Mouse (Mus musculus) erythroblast, embryonic 14.5 days (primary cell): ENCODE results near the gene Smox. TPM values are rescaled to one million over a fixed set of nuclear protein-coding genes. Genes with fewer than 3 reads are reported as not detected.

Experiments
- H3K27me3 ChIP-seq: 2 replicates; pipeline ENCODE4 v1.6.1; 2012; ENCODE audit warnings: inconsistent platforms; ENCODE audit not compliant: control insufficient read depth
- H3K36me3 ChIP-seq: 2 replicates; pipeline ENCODE4 v1.6.1; 2012; ENCODE audit warnings: mild to moderate bottlenecking, inconsistent platforms; ENCODE audit not compliant: control insufficient read depth
- H3K4me1 ChIP-seq: 2 replicates; pipeline ENCODE4 v1.6.1; 2012; ENCODE audit warnings: inconsistent platforms; ENCODE audit not compliant: control insufficient read depth
- H3K4me3 ChIP-seq: replicated peaks from 2 replicates; pipeline ENCODE3; 2012; ENCODE audit warnings: moderate library complexity, mild to moderate bottlenecking, inconsistent platforms
- H3K9me3 ChIP-seq: 2 replicates; pipeline ENCODE4 v1.6.1; 2012; ENCODE audit warnings: low read length, inconsistent platforms, mixed read lengths; ENCODE audit not compliant: control insufficient read depth
- GATA1 ChIP-seq: IDR thresholded peaks from 2 replicates; pipeline ENCODE4 v1.6.1; 2012; ENCODE audit warnings: low read length, inconsistent platforms, mixed read lengths
- TAL1 ChIP-seq: IDR thresholded peaks from 3 replicates; pipeline ENCODE4 v1.6.1; 2012; ENCODE audit warnings: low read length, inconsistent platforms, mixed read lengths
- polyA plus RNA-seq: library from polyadenylated mRNA; stranded (reverse); fragments of >175 nt; gene quantifications from 2 replicates; pipeline ENCODE4 v1.2.3, GENCODE M21; 2012

The Smox gene
- polyA plus RNA-seq, 1 experiment, result 191 TPM

- Histone ChIP-seq H3K4me1 (no peaks in the 10 kb centered on the region; the same call in 1 of the 2 replicates), H3K27me3 (peaks cover 53% of the 10 kb centered on the region), H3K9me3 (peaks cover 3% of the 10 kb centered on the region; the same call in 1 of the 2 replicates), H3K4me3 (no peak overlapping the region), H3K36me3 (no peaks in the 10 kb centered on the region)
- TF ChIP-seq GATA1 (no peak), TAL1 (no peak)
Measured at GRCm38 (mm10) chr2:131481733-131482132, 9.6 kb upstream of the Smox start.

GRCm38 (mm10) chr2:131482478-131482877, 8.8 kb upstream of the Smox start:
- no peak for TF ChIP-seq TAL1
- TF ChIP-seq GATA1, result no peak
- Histone ChIP-seq H3K4me3 (no peak overlapping the region), H3K4me1 (no peaks in the 10 kb centered on the region; the same call in 1 of the 2 replicates), H3K27me3 (peaks cover 51% of the 10 kb centered on the region), H3K9me3 (peaks cover 3% of the 10 kb centered on the region; the same call in 1 of the 2 replicates), H3K36me3 (no peaks in the 10 kb centered on the region)

- TF ChIP-seq GATA1 (no peak), TAL1 (no peak)
- H3K36me3 ChIP-seq, result no peaks in the 10 kb centered on the region
Measured at GRCm38 (mm10) chr2:131483562-131483961, 7.7 kb upstream of the Smox start.

GRCm38 (mm10) chr2:131484182-131484581, 7.1 kb upstream of the Smox start:
- no peak overlapping the region for H3K4me3 ChIP-seq
- H3K9me3 ChIP-seq, result peaks cover under 1% of the 10 kb centered on the region; the same call in 1 of the 2 replicates
- peaks cover 37% of the 10 kb centered on the region for H3K27me3 ChIP-seq
- no peaks in the 10 kb centered on the region for H3K36me3 ChIP-seq
- TF ChIP-seq GATA1 (no peak), TAL1 (no peak)
- peaks cover 9% of the 10 kb centered on the region for H3K4me1 ChIP-seq

More at GRCm38 (mm10) chr2:131483562-131483961, 7.7 kb upstream of the Smox start:
- H3K4me1 ChIP-seq, result peaks cover 3% of the 10 kb centered on the region
- H3K27me3 ChIP-seq, result peaks cover 43% of the 10 kb centered on the region
- no peak overlapping the region for H3K4me3 ChIP-seq
- H3K9me3 ChIP-seq, result peaks cover 3% of the 10 kb centered on the region; the same call in 1 of the 2 replicates

GRCm38 (mm10) chr2:131485126-131485525, 6.2 kb upstream of the Smox start:
- no peak overlapping the region for H3K4me3 ChIP-seq
- no peaks in the 10 kb centered on the region for H3K9me3 ChIP-seq
- no peak for TF ChIP-seq TAL1
- TF ChIP-seq GATA1, result no peak
- peaks cover 36% of the 10 kb centered on the region for H3K27me3 ChIP-seq
- peaks cover 19% of the 10 kb centered on the region for H3K4me1 ChIP-seq
- H3K36me3 ChIP-seq, result no peaks in the 10 kb centered on the region

GRCm38 (mm10) chr2:131486046-131486445, 5.2 kb upstream of the Smox start:
- H3K4me1 ChIP-seq, result peaks cover 27% of the 10 kb centered on the region
- TF ChIP-seq TAL1, result no peak
- no peak for TF ChIP-seq GATA1
- H3K9me3 ChIP-seq, result no peaks in the 10 kb centered on the region
- peaks cover 31% of the 10 kb centered on the region for H3K27me3 ChIP-seq
- no peak overlapping the region for H3K4me3 ChIP-seq
- H3K36me3 ChIP-seq, result no peaks in the 10 kb centered on the region

- Histone ChIP-seq H3K9me3 (no peaks in the 10 kb centered on the region), H3K27me3 (peaks cover 27% of the 10 kb centered on the region), H3K4me1 (peaks cover 33% of the 10 kb centered on the region), H3K4me3 (no peak overlapping the region), H3K36me3 (peaks cover under 1% of the 10 kb centered on the region)
- no peak for TF ChIP-seq TAL1
- no peak for TF ChIP-seq GATA1
Measured at GRCm38 (mm10) chr2:131487337-131487736, 4.0 kb upstream of the Smox start.

GRCm38 (mm10) chr2:131488261-131488660, 3.0 kb upstream of the Smox start:
- H3K27me3 ChIP-seq, result peaks cover 25% of the 10 kb centered on the region
- TF ChIP-seq TAL1, result no peak
- TF ChIP-seq GATA1, result no peak
- peaks cover 10% of the 10 kb centered on the region for H3K36me3 ChIP-seq
- no peaks in the 10 kb centered on the region for H3K9me3 ChIP-seq
- H3K4me3 ChIP-seq, result no peak overlapping the region
- H3K4me1 ChIP-seq, result peaks cover 34% of the 10 kb centered on the region

- TF ChIP-seq TAL1, result no peak
- no peak for TF ChIP-seq GATA1
- Histone ChIP-seq H3K27me3 (peaks cover 20% of the 10 kb centered on the region), H3K4me3 (no peak overlapping the region), H3K4me1 (peaks cover 40% of the 10 kb centered on the region), H3K9me3 (no peaks in the 10 kb centered on the region), H3K36me3 (peaks cover 16% of the 10 kb centered on the region)
Measured at GRCm38 (mm10) chr2:131488870-131489269, 2.4 kb upstream of the Smox start.

GRCm38 (mm10) chr2:131489591-131489990, 1.7 kb upstream of the Smox start:
- TF ChIP-seq GATA1, result no peak
- TF ChIP-seq TAL1, result no peak
- H3K9me3 ChIP-seq, result no peaks in the 10 kb centered on the region
- H3K4me1 ChIP-seq, result peaks cover 47% of the 10 kb centered on the region
- H3K27me3 ChIP-seq, result peaks cover 15% of the 10 kb centered on the region
- peaks cover 23% of the 10 kb centered on the region for H3K36me3 ChIP-seq
- H3K4me3 ChIP-seq, result no peak overlapping the region
